Mouse (Mus musculus) forebrain, postnatal 0 days (tissue): ENCODE measurements around the gene Thap8. TPM values are rescaled to one million over a fixed set of nuclear protein-coding genes. Genes with fewer than 3 reads are reported as not detected.
"Not testable (repeated sequence)": the region's sequence is repeated elsewhere in the genome, so short reads cannot be mapped to it uniquely, and the experiment has no call there.

Source experiments
- ATAC-seq: fragments of 200-750 bp; cut with Nextera tagmentation; 2 replicates; pipeline ENCODE4 v1.8.0; 2017; ENCODE audit warnings: mild to moderate bottlenecking, moderate library complexity
- DNase-seq: peaks from one replicate; pipeline ENCODE4 v3.0.0-alpha.2; 2015
- H3K27ac ChIP-seq: fragments of 300-500 bp; sonication (generic); 2 replicates; pipeline ENCODE4 v1.5.1; 2014; ENCODE audit warnings: low read depth, mild to moderate bottlenecking, antibody characterized with exemption, low read length, moderate library complexity, mixed read lengths
- H3K27me3 ChIP-seq: fragments of 300-500 bp; sonication (generic); 2 replicates; pipeline ENCODE4 v1.6.1; 2014; ENCODE audit warnings: mild to moderate bottlenecking, low read length, mixed read lengths; ENCODE audit not compliant: insufficient read depth
- H3K36me3 ChIP-seq: fragments of 300-500 bp; sonication (generic); 2 replicates; pipeline ENCODE4 v1.6.1; 2014; ENCODE audit warnings: mild to moderate bottlenecking, moderate library complexity; ENCODE audit not compliant: insufficient read depth
- H3K4me1 ChIP-seq: fragments of 300-500 bp; sonication (generic); 2 replicates; pipeline ENCODE4 v1.6.1; 2014; ENCODE audit warnings: antibody characterized with exemption; ENCODE audit not compliant: insufficient read depth
- H3K4me2 ChIP-seq: fragments of 300-500 bp; sonication (generic); 2 replicates; pipeline ENCODE4 v1.6.1; 2014; ENCODE audit warnings: low read depth, mild to moderate bottlenecking, moderate library complexity
- H3K4me3 ChIP-seq: fragments of 300-500 bp; sonication (generic); 2 replicates; pipeline ENCODE4 v1.5.1; 2014; ENCODE audit warnings: low read depth, low read length, mixed read lengths
- H3K9ac ChIP-seq: fragments of 300-500 bp; sonication (generic); 2 replicates; pipeline ENCODE4 v1.6.1; 2014; ENCODE audit warnings: mild to moderate bottlenecking
- H3K9me3 ChIP-seq: fragments of 300-500 bp; sonication (generic); 2 replicates; pipeline ENCODE4 v1.6.1; 2016; ENCODE audit warnings: low read length
- CTCF ChIP-seq: sonication (generic); IDR thresholded peaks from 2 replicates; pipeline ENCODE4 v1.5.1; 2016; ENCODE audit warnings: antibody characterized with exemption, control low read depth, low read depth
- WGBS: fragments of 180-500 bp; shearing (Covaris S2); extraction: QIAGEN DNeasy Blood & Tissue Kit; methylation state at CpG from one replicate; pipeline ENCODE4 v1.1.7; 2014; 5-methylcytosine and 5-hydroxymethylcytosine counted together
- polyA plus RNA-seq: library from polyadenylated mRNA; unstranded; fragments of >200 nt; fragmentation: Nextera tagmentation; extraction: Ambion mirVana; gene quantifications from 2 replicates; pipeline ENCODE4 v1.2.1, GENCODE M21; 2015
- total RNA-seq: library from RNA; depleted of rRNA; stranded (reverse); fragments of >200 nt; gene quantifications from 2 replicates; pipeline ENCODE4 v1.2.3, GENCODE M21; 2014

Gene Thap8
- total and polyA plus RNA-seq, 2 experiments from 2014 or later, result 0.45 to 0.52 TPM

- Histone ChIP-seq H3K4me3 (no peak overlapping the region), H3K4me1 (0 out of 2 replicates have a peak, but pooled peaks cover 5% of the 10 kb centered on the region), H3K27ac (no peak overlapping the region), H3K9ac (no peak overlapping the region), H3K4me2 (no peak overlapping the region), H3K9me3 (no peaks in the 10 kb centered on the region), H3K27me3 (no peaks in the 10 kb centered on the region), H3K36me3 (peaks cover 18% of the 10 kb centered on the region)
- ATAC-seq, result no peak
- no peak for TF ChIP-seq CTCF
- 95% methylated on average over 8 of the region's 8 CpGs for WGBS
- no peak for DNase-seq
Measured at GRCm38 (mm10) chr7:30235091-30235490, 44.8 kb upstream of the Thap8 start.

GRCm38 (mm10) chr7:30235625-30236024 is 44.3 kb upstream of the Thap8 start, which contains the start of gene Ovol3:
TSS of gene Ovol3 (minus strand) at chr7:30235725.
- Histone ChIP-seq H3K27me3 (no peaks in the 10 kb centered on the region), H3K27ac (no peak within 1 kb of the TSS), H3K4me3 (no peak within 1 kb of the TSS), H3K36me3 (peaks cover 18% of the 10 kb centered on the region), H3K4me1 (0 out of 2 replicates have a peak, but pooled peaks cover 5% of the 10 kb centered on the region), H3K9ac (no peak within 1 kb of the TSS), H3K4me2 (no peak within 1 kb of the TSS), H3K9me3 (no peaks in the 10 kb centered on the region)
- no peak for TF ChIP-seq CTCF
- DNase-seq (no peak), ATAC-seq (no peak)
- WGBS, result 89% methylated on average over 4 of the region's 4 CpGs

- not testable (repeated sequence) for H3K9ac ChIP-seq
- 84% methylated on average over 3 of the region's 3 CpGs for WGBS
Measured at GRCm38 (mm10) chr7:30237374-30237773, 42.5 kb upstream of the Thap8 start.

GRCm38 (mm10) chr7:30251956-30252954 is 27.6 kb upstream of the Thap8 start:
- DNase-seq, result no peak
- Histone ChIP-seq H3K27ac (no peak overlapping the region), H3K27me3 (no peaks in the 10 kb centered on the region), H3K36me3 (no peaks in the 10 kb centered on the region), H3K9ac (no peak overlapping the region), H3K9me3 (no peaks in the 10 kb centered on the region), H3K4me1 (no peaks in the 10 kb centered on the region), H3K4me2 (no peak overlapping the region), H3K4me3 (no peak overlapping the region)
- no peak for TF ChIP-seq CTCF
- WGBS, result 88% methylated on average over 12 of the region's 12 CpGs
- ATAC-seq, result no peak

More at GRCm38 (mm10) chr7:30237374-30237773, 42.5 kb upstream of the Thap8 start:
- ATAC-seq, H3K4me3 ChIP-seq, H3K27me3 ChIP-seq, H3K4me1 ChIP-seq, H3K9me3 ChIP-seq, H3K4me2 ChIP-seq, DNase-seq, H3K27ac ChIP-seq: not testable (repeated sequence)
- peaks cover 18% of the 10 kb centered on the region for H3K36me3 ChIP-seq

- Histone ChIP-seq H3K27ac (no peak overlapping the region), H3K9me3 (no peaks in the 10 kb centered on the region), H3K36me3 (peaks cover 7% of the 10 kb centered on the region; the same call in 1 of the 2 replicates), H3K27me3 (no peaks in the 10 kb centered on the region), H3K4me3 (no peak overlapping the region), H3K4me2 (no peak overlapping the region), H3K4me1 (no peaks in the 10 kb centered on the region), H3K9ac (no peak overlapping the region)
- TF ChIP-seq CTCF, result no peak
- DNase-seq (no peak), ATAC-seq (no peak)
- WGBS, result 82% methylated on average over 2 of the region's 2 CpGs
Measured at GRCm38 (mm10) chr7:30265041-30265440, 14.9 kb upstream of the Thap8 start.

GRCm38 (mm10) chr7:30265531-30265930 is 14.4 kb upstream of the Thap8 start:
- no peak for ATAC-seq
- TF ChIP-seq CTCF, result no peak
- 93% methylated on average over 5 of the region's 5 CpGs for WGBS

GRCm38 (mm10) chr7:30265935-30266334 is 14.0 kb upstream of the Thap8 start:
- H3K36me3 ChIP-seq, result peaks cover 7% of the 10 kb centered on the region; the same call in 1 of the 2 replicates
- H3K9ac ChIP-seq, result no peak overlapping the region
- no peaks in the 10 kb centered on the region for H3K27me3 ChIP-seq
- no peak overlapping the region for H3K4me2 ChIP-seq
- no peaks in the 10 kb centered on the region for H3K4me1 ChIP-seq
- no peak for TF ChIP-seq CTCF
- WGBS, result 95% methylated on average over 7 of the region's 7 CpGs
- no peak overlapping the region for H3K4me3 ChIP-seq
- H3K27ac ChIP-seq, result no peak overlapping the region
- ATAC-seq (no peak), DNase-seq (no peak)
- no peaks in the 10 kb centered on the region for H3K9me3 ChIP-seq

More at GRCm38 (mm10) chr7:30265531-30265930, 14.4 kb upstream of the Thap8 start:
- no peak overlapping the region for H3K4me2 ChIP-seq
- H3K9ac ChIP-seq, result no peak overlapping the region
- no peak overlapping the region for H3K4me3 ChIP-seq
- H3K27me3 ChIP-seq, result no peaks in the 10 kb centered on the region
- no peaks in the 10 kb centered on the region for H3K4me1 ChIP-seq
- DNase-seq, result no peak
- H3K27ac ChIP-seq, result no peak overlapping the region
- H3K9me3 ChIP-seq, result no peaks in the 10 kb centered on the region
- peaks cover 7% of the 10 kb centered on the region; the same call in 1 of the 2 replicates for H3K36me3 ChIP-seq
